Mouse (Mus musculus) erythroblast, embryonic 14.5 days (primary cell): ENCODE results near the gene Zfp609.

Source experiments
- GATA1 ChIP-seq: IDR thresholded peaks from 2 replicates; pipeline ENCODE4 v1.6.1; 2012; ENCODE audit warnings: low read length, inconsistent platforms, mixed read lengths
- TAL1 ChIP-seq: IDR thresholded peaks from 3 replicates; pipeline ENCODE4 v1.6.1; 2012; ENCODE audit warnings: low read length, inconsistent platforms, mixed read lengths

DNA sequence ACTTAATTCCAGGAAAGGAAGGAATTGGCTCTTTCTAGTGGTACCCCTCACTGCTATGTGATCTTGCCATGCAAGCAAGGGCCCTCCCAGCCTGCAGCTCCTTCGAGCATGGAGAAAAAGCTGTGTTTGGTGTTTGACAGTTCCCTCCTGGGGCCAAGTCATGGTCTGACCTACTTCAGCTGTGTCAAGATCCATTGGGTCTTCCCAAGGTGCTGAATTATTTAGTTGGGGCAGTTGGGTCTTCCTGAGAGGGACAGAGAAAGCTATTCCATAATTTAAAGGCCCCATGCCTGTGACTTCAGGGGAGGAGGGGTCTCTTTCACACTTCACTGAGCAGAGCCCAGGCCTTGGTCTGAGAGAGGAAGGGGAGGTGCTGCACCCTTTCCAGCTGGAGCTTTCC lies 165.9 kb downstream of the Zfp609 start:
- TF ChIP-seq GATA1 = no peak
- no peak for TF ChIP-seq TAL1
